Mouse (Mus musculus) heart, adult 2 months (tissue): ENCODE results near the gene Irak2. TPM values are rescaled to one million over a fixed set of nuclear protein-coding genes. Genes with fewer than 3 reads are reported as not detected.

Experiments
- DNase-seq, 2 experiments: peaks; one replicate each; pipeline ENCODE4 v3.0.0; 2021
- H3K27ac ChIP-seq: fragments of 200-600 bp; 2 replicates; pipeline ENCODE4 v1.8.1; 2022
- H3K27me3 ChIP-seq: fragments of 200-500 bp; 2 replicates; pipeline ENCODE4 v1.6.1; 2012; ENCODE audit warnings: mild to moderate bottlenecking, low read length, inconsistent platforms, mixed read lengths; ENCODE audit not compliant: control insufficient read depth, insufficient read depth
- H3K36me3 ChIP-seq: fragments of 200-500 bp; 2 replicates; pipeline ENCODE4 v1.6.1; 2012; ENCODE audit warnings: low read length, inconsistent platforms; ENCODE audit not compliant: control insufficient read depth, insufficient read depth
- H3K4me1 ChIP-seq: fragments of 200-500 bp; 2 replicates; pipeline ENCODE4 v1.6.1; 2011; ENCODE audit warnings: low read length; ENCODE audit not compliant: control insufficient read depth, insufficient read depth
- H3K4me3 ChIP-seq: fragments of 200-600 bp; 2 replicates; pipeline ENCODE4 v1.8.1; 2022
- H3K79me2 ChIP-seq: fragments of 200-500 bp; replicated peaks from 2 replicates; pipeline ENCODE4 v1.6.1; 2012; ENCODE audit warnings: mild to moderate bottlenecking, inconsistent platforms, low read length, moderate library complexity, mixed read lengths; ENCODE audit not compliant: control insufficient read depth, insufficient read depth
- H3K9ac ChIP-seq: fragments of 200-500 bp; 2 replicates; pipeline ENCODE4 v1.6.1; 2012; ENCODE audit warnings: low read depth, mild to moderate bottlenecking, control low read depth, inconsistent platforms, low read length, mixed read lengths
- CTCF ChIP-seq: fragments of 200-600 bp; IDR thresholded peaks from 2 replicates; pipeline ENCODE4 v1.8.1; 2022; ENCODE audit warnings: antibody characterized with exemption, mild to moderate bottlenecking, moderate library complexity
- EP300 ChIP-seq: fragments of 200-500 bp; IDR thresholded peaks from 2 replicates; pipeline ENCODE4 v1.6.1; 2011; ENCODE audit warnings: low read depth, low read length, control low read depth; ENCODE audit not compliant: insufficient read depth
- POLR2A ChIP-seq: fragments of 200-500 bp; IDR thresholded peaks from 2 replicates; pipeline ENCODE4 v1.6.1; 2011; ENCODE audit warnings: mild to moderate bottlenecking, low read depth, low read length, control low read depth; ENCODE audit not compliant: insufficient read depth
- WGBS: fragments of 180-500 bp; shearing (Covaris S2); methylation state at CpG from one replicate; pipeline ENCODE4 v1.1.7; 2018; 5-methylcytosine and 5-hydroxymethylcytosine counted together
- intact Hi-C: fragments of 180-260 bp; cut with DNase I; formaldehyde crosslinking; loops from one replicate; pipeline ENCODE4 v1.15.1; 2025
- polyA plus RNA-seq: library from polyadenylated mRNA; depleted of rRNA; stranded (reverse); fragments of >200 nt; gene quantifications from 2 replicates; pipeline ENCODE4 v1.2.3, GENCODE M21; 2012
- total RNA-seq, 2 experiments: library from RNA; stranded (reverse); gene quantifications; 2 replicates each; pipeline ENCODE4 v1.2.3; 2021

Gene Irak2
- total and polyA plus RNA-seq, 3 experiments: 10.4 to 13.6 (median 12.9) TPM

DNA sequence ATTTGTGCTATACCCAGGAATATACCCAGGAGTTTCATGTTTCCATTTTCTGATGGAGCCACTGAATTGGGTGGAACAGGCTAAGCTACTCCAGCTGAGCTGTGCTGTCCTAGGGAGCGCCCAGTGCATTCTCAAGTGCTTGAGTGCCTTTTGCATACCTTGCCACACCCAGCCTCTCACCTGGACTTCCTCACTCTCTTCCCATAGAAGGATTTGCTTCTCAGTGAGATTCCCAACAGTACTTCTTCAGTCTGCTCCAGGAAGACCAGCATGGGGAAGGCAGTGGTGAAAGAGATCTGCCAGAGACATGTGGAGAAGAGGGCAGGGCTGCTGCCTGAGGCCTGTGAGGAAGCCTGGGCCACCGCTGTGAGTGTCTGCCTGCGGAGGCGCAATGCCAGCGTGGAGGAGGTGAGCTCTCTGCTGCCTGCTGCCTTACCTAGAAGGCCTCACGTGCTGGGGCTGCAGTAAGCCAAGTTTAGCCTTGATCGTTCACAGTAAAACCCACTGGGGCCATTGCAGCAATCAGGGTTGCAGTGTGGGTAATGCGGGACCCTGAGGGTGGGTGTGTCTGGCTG, 48.4 kb downstream of the Irak2 start:
- Histone ChIP-seq H3K4me3 (no peak overlapping the region), H3K36me3 (no peaks in the 10 kb centered on the region), H3K4me1 (peaks cover 9% of the 10 kb centered on the region), H3K27me3 (no peaks in the 10 kb centered on the region), H3K27ac (no peak overlapping the region), H3K79me2 (no peaks in the 10 kb centered on the region), H3K9ac (no peak overlapping the region)
- DNase-seq: no peak
- WGBS: 76% methylated on average over 8 of the region's 8 CpGs
- intact Hi-C loops: no loop called here
- TF ChIP-seq EP300 (no peak), CTCF (no peak), POLR2A (no peak)

DNA sequence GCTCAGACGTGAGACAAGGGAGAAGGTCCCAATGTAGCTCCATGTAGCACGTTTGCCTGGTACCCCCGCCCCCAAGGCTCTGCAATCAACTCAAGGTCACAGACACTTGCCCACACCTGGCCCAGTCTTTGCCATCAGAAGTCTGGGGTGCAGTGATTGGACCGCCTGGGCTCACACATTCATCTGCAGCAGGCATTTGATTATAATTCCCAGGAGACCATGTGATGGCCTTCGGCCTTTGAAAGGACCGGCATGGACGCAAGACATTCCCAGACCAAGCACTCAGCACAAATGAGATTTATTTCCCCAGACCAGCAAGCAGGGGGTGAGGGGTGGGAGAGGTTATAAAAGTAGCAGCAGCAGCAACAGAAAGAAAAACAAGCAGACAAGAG, 51.7 kb downstream of the Irak2 start:
- H3K79me2 ChIP-seq: no peaks in the 10 kb centered on the region
- TF ChIP-seq CTCF (no peak), POLR2A (no peak), EP300 (no peak)
- no peaks in the 10 kb centered on the region for H3K27me3 ChIP-seq
- intact Hi-C loops: no loop called here
- no peaks in the 10 kb centered on the region; the same call in 1 of the 2 replicates for H3K36me3 ChIP-seq
- DNase-seq: no peak
- H3K4me3 ChIP-seq: no peak overlapping the region
- peak overlapping the region; percentile 43 for H3K27ac ChIP-seq
- no peak overlapping the region for H3K9ac ChIP-seq
- WGBS: 48% methylated on average over 7 of the region's 7 CpGs
- peaks cover 9% of the 10 kb centered on the region for H3K4me1 ChIP-seq

DNA sequence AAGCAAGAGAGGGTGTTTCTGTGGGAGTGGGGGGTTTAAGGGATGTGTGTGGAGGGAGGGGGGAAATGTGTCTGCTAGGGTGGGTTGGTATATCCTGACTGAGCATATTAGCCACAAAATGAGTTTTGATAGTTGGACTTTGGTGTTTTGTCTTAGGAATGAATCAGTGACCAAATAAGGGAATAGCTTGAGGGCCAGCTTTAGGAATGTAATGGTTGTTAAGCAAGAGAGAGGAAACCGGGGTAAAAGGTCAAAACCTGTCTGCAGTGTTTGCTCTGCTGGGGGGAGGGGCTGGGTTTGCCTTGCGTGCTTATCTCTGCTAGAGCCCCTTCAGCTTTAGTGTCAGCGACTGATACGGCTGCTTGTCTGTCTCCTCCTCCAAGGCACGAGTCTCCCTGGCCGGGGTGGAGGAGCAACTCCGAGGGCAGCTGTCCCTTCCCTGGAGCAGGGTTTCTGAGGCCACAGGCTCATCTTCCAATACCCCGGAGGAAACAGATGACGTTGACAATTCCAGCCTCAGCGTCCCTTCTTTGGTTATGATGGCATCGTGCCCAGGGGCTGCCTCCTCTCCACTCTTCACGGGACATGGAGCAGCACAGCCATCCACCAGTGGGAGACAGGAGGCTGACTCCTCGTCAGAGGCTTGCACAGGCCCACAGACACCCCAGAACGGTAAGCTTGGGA, 52.3 kb downstream of the Irak2 start:
- Histone ChIP-seq H3K9ac (no peak overlapping the region), H3K27me3 (no peaks in the 10 kb centered on the region), H3K4me3 (no peak overlapping the region), H3K79me2 (no peaks in the 10 kb centered on the region), H3K36me3 (no peaks in the 10 kb centered on the region; the same call in 1 of the 2 replicates), H3K4me1 (peaks cover 9% of the 10 kb centered on the region), H3K27ac (peak overlapping the region; percentile 43)
- DNase-seq: peak; percentile 43 to 51
- no peak for TF ChIP-seq POLR2A
- no peak for TF ChIP-seq EP300
- TF ChIP-seq CTCF: no peak
- intact Hi-C loops: no loop called here
- 6% methylated on average over 14 of the region's 14 CpGs for WGBS

DNA sequence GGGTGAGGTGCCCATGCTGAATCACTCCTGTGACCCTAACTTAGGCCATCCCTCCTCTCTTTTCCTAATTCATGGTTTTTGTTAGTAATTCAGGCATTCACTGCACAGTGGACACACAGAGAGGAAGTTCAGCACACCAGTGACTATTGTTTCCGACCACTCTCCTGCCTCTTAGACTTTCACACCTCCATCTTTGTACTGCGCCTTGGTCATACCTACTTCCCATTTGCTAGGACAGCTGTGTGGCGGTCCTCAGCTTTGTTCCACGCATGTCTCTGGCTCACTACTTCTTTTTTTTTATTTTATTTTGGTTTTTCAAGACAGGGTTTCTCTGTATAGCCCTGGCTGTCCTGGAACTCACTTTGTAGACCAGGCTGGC, 52.8 kb downstream of the Irak2 start:
- H3K36me3 ChIP-seq: peaks cover 3% of the 10 kb centered on the region
- H3K79me2 ChIP-seq: no peaks in the 10 kb centered on the region
- peaks cover 12% of the 10 kb centered on the region for H3K4me1 ChIP-seq
- no peak overlapping the region for H3K4me3 ChIP-seq
- no peak overlapping the region for H3K9ac ChIP-seq
- WGBS: 80% methylated on average over 4 of the region's 4 CpGs
- H3K27ac ChIP-seq: peak overlapping the region; percentile 43
- intact Hi-C loops: no loop called here
- H3K27me3 ChIP-seq: no peaks in the 10 kb centered on the region
- no peak for TF ChIP-seq POLR2A
- no peak for TF ChIP-seq CTCF
- no peak for TF ChIP-seq EP300
- DNase-seq: no peak

DNA sequence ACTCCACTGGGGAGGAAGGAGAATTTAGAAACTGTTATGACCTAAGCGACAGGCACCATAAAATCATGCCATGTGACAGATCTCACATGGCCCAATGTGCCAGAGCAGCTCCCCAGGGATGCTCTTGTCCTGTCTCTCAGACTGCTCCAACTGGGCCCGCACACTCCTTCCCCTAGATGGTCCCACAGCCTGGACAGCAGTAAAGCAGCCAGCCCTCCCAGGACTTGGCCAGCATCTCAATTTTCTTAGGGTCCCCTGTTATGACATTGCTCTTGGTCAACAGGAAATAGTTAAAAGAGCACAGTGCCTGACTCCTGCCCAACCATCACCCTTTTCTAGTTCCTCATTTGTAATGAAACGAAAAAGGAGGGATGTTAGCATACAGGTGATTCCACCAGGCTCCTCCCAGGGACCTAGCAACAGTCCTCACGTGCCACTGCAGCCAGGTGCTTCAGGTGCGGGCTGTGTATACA, 54.4 kb downstream of the Irak2 start:
- no peak overlapping the region for H3K27ac ChIP-seq
- H3K36me3 ChIP-seq: peaks cover 3% of the 10 kb centered on the region
- H3K4me1 ChIP-seq: peaks cover 12% of the 10 kb centered on the region
- 90% methylated on average over 5 of the region's 5 CpGs for WGBS
- no peak for DNase-seq
- no peak overlapping the region for H3K4me3 ChIP-seq
- no peak overlapping the region for H3K9ac ChIP-seq
- no peaks in the 10 kb centered on the region for H3K27me3 ChIP-seq
- peaks cover 4% of the 10 kb centered on the region for H3K79me2 ChIP-seq
- intact Hi-C loops: no loop called here
- TF ChIP-seq POLR2A: no peak
- TF ChIP-seq EP300: no peak
- TF ChIP-seq CTCF: no peak

DNA sequence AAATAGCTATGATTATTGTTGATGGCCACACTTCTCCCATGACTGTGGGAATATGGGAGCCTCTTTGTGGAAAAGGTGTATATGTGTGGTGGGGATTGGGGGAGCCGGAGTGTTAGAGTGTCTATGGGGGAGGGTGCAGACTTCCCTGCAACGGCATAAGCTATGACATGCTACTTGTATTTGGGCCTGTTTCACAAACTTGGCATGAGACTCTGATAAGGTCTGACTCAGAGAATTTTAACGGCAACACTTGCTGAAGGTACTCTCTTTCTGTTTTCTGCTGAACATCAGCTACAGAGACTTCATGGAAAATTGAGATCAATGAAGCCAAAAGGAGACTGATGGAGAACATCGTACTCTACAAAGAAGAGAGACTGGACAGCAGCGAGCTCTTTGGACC, 55.1 kb downstream of the Irak2 start:
- Histone ChIP-seq H3K27ac (no peak overlapping the region), H3K9ac (no peak overlapping the region), H3K36me3 (peaks cover 6% of the 10 kb centered on the region), H3K27me3 (no peaks in the 10 kb centered on the region), H3K4me3 (no peak overlapping the region), H3K4me1 (peaks cover 13% of the 10 kb centered on the region), H3K79me2 (peaks cover 5% of the 10 kb centered on the region)
- 74% methylated on average over 5 of the region's 5 CpGs for WGBS
- TF ChIP-seq EP300 (no peak), POLR2A (no peak), CTCF (no peak)
- DNase-seq: no peak
- intact Hi-C loops: no loop called here
